Mouse (Mus musculus): ENCODE measurements at regions not wholly inside any gene's neighbourhood (a gene's known extent, or its start where the extent isn't known, plus 50 kb on each side); places are given as distances from the start of the nearest gene placed in this dataset.

GRCm38 (mm10) chr4:106103750-106104635 lies 212.0 kb upstream of the Usp24 start:
- no peak for DNase-seq (ENCODE audit: extremely low spot score, low spot score)

DNA sequence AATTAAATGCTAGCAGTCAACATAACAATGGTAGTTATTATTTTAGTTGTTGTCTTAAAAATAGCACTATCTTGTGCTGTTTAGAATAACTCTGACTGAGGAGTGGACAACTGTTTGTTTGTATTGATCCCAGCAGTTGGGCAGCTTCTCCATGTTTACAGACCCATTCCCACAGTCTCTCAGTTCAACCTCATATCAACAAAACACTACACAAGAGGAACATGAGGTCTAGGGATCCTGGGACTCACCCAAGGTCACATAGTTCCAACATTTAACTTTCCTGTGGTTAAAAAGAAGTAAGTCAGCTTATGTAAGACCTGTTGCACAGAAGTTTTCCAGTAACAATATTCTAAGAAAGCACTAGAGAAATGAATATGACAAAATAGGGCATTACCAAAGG lies 203.0 kb upstream of the Usp24 start:
- DNase-seq (ENCODE audit: extremely low spot score, low spot score) = no peak

- no peak for DNase-seq (ENCODE audit: extremely low spot score, low spot score)
Measured at GRCm38 (mm10) chr4:106113747-106114146, 202.3 kb upstream of the Usp24 start.

- no peak for DNase-seq (ENCODE audit: extremely low spot score, low spot score)
Measured at GRCm38 (mm10) chr4:106116611-106117010, 199.4 kb upstream of the Usp24 start.

- DNase-seq (ENCODE audit: extremely low spot score, low spot score) = no peak
Measured at GRCm38 (mm10) chr4:106121306-106121705, 194.7 kb upstream of the Usp24 start.

GRCm38 (mm10) chr4:106123038-106123654 lies 192.9 kb upstream of the Usp24 start:
- DNase-seq (ENCODE audit: extremely low spot score, low spot score) = no peak

DNA sequence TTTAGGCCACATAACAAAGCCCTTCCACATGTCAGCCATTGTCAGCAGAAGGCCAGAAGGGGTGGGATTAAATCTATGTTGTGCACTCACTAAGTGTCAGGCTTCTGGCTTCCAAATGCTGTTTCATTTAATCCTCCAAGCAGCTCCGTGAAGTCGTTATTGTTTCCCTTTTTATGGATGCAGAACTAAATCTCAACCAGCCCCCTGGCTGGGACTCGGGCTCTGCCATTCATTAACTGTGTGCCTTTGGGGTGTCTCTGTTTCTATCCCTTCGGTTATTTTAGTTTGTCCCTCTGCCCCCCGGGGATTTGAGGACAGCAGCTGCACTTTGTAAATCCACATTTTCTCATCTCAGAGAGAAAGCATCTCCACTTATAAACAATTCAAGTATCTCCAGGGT lies 188.8 kb upstream of the Usp24 start:
- DNase-seq (ENCODE audit: extremely low spot score, low spot score) = no peak

DNA sequence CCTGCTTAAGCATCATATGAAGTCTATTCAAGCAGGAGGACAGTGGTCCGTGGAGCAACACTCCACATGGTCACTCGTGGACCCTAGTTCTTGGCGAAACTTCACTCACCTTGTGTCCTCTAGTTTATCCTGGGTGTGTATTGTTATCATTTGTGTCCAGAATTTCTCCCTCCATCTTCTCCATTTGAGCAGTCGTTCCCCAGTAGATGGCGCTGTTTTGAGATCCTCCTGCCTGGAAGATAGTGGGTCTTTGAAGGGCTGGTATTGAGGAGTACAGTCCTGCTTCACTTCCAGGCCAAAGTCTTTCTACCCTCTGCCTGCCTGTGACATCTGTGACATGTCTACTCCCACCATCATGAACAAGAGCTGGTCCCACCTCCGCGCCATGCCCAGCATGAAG lies 188.4 kb upstream of the Usp24 start:
- no peak for DNase-seq (ENCODE audit: extremely low spot score, low spot score)

DNA sequence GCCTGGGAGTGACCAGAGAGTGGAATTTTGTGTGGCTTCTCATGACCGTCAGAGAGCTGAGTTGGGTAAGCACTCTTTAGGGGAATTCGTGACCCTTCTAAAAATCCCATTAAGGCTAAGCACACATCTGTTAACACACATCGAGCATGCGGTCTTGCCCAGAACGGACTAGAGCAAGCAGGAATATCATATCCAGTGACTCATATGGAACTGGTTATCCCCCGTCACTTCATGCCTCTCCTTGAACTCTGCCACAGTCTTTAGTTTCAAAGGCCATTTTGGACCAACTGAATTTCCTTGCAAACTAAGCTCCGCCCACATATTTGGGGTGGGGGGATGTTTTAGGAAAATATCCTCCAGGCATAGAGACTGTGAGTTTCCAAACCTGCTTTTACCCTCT lies 186.7 kb upstream of the Usp24 start:
- no peak for DNase-seq (ENCODE audit: extremely low spot score, low spot score)

DNA sequence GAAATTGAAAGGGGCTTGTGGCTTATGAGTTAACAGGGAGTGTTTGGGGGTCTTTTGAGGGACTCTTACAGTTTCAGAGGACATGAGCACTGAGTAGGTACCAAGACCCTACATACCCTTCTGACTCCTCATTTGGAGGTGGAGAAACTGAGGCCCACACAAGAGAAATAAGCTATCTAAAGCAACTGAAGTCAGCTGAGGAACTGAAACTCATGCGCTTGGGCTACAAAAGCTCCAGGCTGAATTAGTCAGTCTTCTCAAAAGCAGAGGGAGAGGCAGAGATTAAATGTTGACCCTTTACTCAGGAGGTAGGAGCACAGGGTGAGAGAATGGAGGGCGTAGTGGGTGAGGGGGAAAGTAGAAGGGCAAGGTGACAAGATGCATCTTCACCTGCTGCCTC lies 186.2 kb upstream of the Usp24 start:
- no peak for DNase-seq (ENCODE audit: extremely low spot score, low spot score)

DNA sequence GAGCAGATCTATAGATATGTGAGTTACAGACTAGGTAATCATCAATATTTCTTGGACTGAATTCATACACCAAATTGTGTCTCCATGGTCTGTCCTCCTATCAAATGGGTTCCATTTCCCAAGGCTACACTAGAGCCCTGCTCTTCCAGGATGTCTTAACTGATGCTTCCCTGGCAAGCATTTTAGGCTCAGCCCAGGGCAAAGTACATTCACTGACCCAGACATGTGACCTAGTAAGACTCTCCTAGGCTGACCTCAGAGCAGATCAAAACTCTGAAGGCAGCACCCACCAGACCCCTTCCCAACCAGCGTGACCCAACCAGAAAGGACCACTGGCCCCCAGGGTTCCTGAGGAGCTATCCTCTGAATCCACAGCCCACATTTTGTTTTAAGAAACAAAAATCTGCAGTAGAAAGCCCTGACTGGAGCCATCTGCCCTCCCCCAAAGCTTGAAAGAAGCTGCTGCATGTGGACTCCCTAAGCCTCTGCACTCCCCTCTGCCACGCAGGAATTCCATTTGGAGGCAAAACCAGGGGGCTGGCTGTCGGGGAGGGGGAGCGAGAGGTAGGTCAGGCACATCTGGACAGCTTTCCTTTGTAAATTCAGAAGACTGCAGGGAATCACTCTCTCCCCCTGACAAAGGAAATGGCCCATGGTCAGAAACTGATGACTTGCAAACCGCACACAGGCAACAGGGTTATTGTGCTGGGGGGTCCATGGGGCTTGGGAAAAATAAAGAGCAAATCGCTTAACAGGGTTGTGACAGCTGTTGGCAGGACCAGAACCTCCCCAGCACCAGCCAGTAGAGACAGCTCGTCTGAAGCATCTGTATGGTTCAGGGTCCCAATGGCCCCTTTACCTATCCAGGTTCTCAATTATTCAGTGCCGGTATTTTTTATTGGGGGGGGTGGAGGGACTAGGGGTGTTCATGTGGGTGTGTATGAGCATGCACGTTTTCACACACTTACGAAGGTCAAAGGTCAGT lies 182.0 kb upstream of the Usp24 start:
- DNase-seq (ENCODE audit: extremely low spot score, low spot score) = no peak

GRCm38 (mm10) chr4:106142741-106143140 lies 173.3 kb upstream of the Usp24 start:
- no peak for DNase-seq (ENCODE audit: extremely low spot score, low spot score)

GRCm38 (mm10) chr4:106144351-106145116 lies 171.5 kb upstream of the Usp24 start:
- no peak for DNase-seq (ENCODE audit: extremely low spot score, low spot score)

DNA sequence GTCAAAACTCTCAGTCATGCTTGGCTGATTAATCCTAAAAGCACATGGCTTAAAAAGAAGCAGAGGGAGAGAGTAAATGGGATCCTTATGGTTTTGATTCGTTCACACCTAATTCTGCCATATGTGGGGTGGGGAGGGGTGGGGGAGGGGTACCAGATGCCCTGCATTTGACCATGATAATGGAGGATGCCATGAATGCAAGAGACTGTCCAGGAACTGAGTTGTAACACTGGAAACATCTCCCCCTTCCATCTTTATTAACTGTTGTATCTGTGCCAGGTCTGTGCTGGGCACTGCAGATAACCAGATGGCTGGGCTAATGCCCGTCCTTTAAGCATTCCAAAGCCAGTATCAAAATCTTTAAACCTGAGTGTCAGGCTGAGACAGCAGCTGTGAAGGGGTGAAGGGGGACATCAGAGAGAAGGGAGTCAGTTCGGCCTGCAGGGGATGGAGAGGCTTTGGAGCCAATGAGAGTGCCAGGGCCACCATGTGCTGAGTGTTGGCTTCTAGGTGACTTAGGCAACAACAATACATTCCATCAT lies 169.0 kb upstream of the Usp24 start:
- no peak for DNase-seq (ENCODE audit: extremely low spot score, low spot score)

DNA sequence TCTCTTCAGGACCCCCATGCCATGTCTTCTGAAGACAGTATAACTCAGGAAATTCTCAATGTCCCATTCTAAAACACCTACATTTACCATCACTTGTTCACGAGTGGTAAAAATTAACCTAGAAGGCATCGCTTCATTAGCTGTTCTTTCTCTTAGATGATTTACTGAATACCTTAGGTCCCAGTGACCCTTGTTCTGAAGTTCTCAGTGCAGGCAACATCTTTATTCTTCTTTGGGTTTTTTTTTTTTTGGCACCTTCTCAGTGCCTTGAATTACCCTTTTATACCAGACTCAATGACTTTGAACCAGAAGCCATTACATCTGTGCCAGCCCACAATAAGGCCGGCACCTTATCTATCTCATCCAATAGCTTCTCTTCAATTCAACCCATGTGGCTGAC lies 167.1 kb upstream of the Usp24 start:
- no peak for DNase-seq (ENCODE audit: extremely low spot score, low spot score)

GRCm38 (mm10) chr4:106149471-106150048 lies 166.5 kb upstream of the Usp24 start:
- DNase-seq (ENCODE audit: extremely low spot score, low spot score) = no peak

- no peak for DNase-seq (ENCODE audit: extremely low spot score, low spot score)
Measured at GRCm38 (mm10) chr4:106150775-106151174, 165.2 kb upstream of the Usp24 start.

DNA sequence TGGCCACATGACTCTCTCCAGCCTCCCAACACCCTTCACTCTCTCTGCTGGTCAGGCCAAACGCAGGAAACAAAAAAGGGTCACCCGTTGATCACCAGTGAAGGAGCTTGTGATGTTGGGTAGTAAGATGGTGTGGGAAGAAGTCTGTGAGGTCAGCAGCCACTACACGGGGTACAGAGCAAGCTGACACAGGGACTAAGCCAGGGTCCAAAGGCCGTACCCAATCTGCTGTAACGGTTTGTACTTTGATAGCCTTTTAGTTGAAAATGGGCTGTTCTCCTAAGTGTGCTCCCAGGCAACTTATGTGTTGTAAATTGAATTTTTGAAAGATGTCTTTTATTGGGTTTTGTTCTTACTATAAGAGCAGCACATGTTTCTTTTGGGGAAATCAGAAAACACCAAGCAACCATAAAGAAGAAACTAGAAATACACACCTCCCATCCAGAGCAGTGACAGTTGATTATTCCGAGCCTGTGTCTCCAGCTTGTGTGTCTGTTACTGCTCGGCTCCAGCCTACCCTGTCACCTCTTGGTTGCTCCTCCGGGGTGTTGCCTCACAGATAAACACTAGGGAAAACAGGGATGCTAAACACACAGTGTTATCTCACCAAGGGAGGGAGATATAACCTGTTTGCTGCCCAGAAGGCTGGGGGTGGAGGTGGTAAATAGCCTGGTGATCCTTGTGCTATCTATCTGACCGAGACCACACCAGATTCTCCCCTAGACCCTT lies 158.4 kb upstream of the Usp24 start:
- DNase-seq (ENCODE audit: extremely low spot score, low spot score) = no peak

DNA sequence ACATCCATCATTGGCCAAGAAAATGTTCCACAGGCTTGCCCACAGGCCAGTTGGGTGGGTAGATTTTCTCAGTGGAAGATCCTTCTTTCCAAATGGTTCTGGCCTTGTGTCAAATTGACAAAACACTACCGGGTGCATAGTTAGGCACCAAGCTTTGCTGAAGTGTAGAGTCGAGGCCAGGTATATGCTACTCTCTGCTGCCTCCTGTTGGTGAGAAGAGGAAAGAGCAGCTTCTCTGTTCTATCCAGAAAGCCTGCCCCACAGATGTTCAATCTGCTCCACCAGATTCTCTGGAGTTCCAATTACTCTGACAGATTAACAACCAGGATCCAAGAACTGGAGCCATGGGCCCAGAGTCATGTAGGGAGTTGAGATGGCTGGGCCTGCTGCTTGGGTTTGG lies 154.4 kb upstream of the Usp24 start:
- no peak for DNase-seq (ENCODE audit: extremely low spot score, low spot score)

DNA sequence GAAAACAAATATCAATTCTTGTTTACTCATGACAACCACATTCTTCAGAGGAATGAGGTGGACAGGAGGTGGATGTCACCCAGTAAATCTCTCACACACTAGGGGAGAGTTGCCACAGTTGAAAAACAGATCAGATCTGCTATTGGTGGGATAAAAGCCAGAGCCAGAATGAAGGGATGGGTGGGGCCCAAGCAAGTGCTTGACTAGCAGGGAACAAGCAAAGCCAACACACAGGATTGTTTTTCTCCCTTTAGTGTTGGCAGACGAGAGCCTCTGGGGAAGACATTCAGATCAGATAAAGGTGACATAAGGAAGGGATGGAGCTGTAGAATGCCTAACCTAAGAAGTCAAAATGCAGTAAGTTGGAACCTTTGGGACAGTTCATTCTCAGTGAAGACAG lies 153.5 kb upstream of the Usp24 start:
- DNase-seq (ENCODE audit: extremely low spot score, low spot score) = no peak

All from neural tube, embryonic 10.5 days (tissue).